Mouse (Mus musculus) urinary bladder, adult 18-20 months (tissue): Measurements from ENCODE around the gene Gm28051.

ENCODE experiments used
- DNase-seq, 2 experiments: peaks; one replicate each; pipeline ENCODE4 v3.0.0; 2022; ENCODE audit warnings: low spot score in 2 of 2, mixed read lengths in 2 of 2

Gene Gm28051

DNA sequence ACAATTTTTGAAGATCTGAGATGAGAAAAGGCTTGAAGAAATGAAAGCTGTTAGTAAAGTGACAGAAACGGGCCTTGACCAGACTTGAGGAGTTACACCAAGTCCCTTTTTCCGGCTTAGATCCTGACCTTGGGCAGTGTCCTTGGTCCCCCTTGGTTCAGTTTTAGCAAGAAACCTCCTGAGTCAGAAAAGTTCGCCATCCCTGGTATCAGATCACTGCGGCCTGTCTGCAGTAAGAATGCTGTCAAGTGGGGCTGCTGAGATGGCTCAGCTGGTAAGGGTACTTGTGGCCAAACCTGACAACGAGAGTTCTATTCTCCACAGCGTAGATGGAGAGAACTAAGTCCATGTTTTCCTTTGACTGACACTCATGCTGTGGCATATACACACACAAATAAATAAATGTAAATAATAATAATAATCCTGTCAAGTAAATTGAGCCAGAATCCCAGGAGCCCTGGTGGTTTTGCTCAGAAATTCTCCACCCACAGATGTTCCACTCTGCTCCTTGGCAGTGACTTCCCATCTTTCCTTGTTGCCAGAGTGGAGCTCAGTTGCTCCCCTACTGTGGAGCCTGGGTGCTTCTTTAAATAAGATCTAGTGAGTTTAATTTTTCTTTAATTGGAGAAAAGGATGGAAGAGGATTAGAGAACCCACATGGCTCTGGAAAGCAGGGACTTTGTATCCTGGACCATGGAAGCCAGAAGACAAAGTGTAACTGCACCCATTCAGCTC, 51.5 kb downstream of the Gm28051 start:
- DNase-seq = no peak

- peak; percentile 66 to 75 for DNase-seq
Measured at GRCm38 (mm10) chr12:102705216-102705871, 52.2 kb downstream of the Gm28051 start.

GRCm38 (mm10) chr12:102704457-102705198, 52.9 kb downstream of the Gm28051 start, which contains the start of gene Itpk1:
TSS of gene Itpk1 (minus strand) at chr12:102704930.
- DNase-seq = peak; percentile 37 to 42

GRCm38 (mm10) chr12:102703921-102704408, 53.6 kb downstream of the Gm28051 start:
- DNase-seq = no peak

GRCm38 (mm10) chr12:102703441-102703840, 54.1 kb downstream of the Gm28051 start:
- DNase-seq = no peak

DNA sequence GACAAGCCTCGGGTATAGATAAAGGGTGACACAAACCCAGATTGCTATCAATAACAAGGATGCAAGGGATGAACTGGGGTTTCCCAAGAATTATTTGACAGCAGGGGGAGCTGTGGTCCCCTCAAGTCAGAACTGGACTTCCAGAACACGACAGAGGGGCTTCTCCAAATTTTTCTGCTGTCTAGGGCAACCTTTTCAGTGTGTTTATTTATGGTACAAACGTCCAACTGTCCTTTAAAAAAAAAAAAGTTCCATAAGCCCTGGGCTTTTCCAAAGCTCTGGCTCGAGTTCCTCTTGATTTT, 54.5 kb downstream of the Gm28051 start:
- DNase-seq = no peak

DNA sequence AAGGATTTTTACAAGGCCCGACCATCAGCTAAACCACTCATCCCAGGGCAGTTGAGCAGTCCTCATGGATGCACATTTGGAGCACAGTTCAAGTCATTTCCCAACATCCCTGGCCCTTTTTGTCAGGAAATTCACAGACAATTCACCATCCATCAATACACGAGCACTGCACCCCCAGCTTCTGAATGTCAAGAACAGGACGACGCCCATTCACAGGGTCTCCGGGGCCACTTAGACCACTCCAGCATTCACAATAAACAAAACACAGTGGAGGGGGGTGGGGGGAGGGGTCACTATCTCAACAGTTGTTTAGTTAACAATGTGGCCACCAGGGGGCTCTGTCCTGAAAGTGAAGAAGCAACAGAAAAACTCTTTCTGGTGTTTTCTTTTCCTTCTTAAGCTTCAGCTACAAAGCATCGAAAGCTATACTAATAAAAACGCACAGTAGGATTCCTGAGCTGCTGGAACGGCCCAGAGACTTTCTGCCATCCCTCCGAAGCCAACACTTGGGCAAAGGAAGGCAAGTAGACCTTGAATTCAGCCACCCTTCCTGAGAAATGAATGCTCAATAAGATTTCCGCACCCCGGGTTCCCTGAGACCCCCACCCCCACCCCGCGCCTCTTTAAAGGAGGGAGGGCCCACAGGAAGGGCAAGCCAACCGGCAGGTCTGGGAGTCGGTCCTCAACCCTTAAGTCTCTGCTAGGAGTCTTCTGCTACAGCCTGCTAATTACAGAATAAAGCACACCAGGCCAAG, 55.0 kb downstream of the Gm28051 start:
- peak in 1 of 2 experiments; percentile 45 for DNase-seq

- DNase-seq = no peak
Measured at GRCm38 (mm10) chr12:102701691-102702207, 55.8 kb downstream of the Gm28051 start.

GRCm38 (mm10) chr12:102700453-102700852, 57.1 kb downstream of the Gm28051 start:
- DNase-seq = no peak

GRCm38 (mm10) chr12:102699156-102699555, 58.4 kb downstream of the Gm28051 start:
- no peak for DNase-seq

DNA sequence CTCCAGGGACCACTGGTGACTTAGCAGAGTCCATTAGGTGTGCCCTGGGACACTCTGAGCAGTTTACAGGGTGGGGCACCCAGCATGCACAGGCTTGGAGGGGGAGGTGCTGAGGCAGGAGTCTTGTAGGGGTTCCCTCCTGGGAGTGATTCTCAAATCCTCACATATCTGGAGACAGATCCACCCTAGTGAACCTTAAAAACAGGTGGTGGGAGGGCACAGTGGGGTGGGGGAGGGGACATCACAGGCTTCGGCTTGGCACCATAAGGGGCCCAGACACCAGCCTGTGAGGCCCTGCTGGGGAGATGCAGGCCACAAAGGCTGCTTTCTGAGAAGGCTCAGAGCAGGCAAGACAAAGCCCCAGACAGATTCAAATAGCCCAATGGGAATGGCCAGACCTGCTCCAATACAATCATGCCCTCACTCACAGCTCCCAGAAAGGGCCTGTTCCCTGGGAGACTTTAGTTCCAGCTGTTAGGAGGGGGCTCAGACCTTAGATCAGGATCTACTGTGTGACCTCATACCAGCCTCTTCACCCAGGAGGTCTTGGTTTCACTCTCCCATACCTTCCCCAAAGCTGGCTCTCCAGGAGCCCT, 59.4 kb downstream of the Gm28051 start:
- DNase-seq = no peak

DNA sequence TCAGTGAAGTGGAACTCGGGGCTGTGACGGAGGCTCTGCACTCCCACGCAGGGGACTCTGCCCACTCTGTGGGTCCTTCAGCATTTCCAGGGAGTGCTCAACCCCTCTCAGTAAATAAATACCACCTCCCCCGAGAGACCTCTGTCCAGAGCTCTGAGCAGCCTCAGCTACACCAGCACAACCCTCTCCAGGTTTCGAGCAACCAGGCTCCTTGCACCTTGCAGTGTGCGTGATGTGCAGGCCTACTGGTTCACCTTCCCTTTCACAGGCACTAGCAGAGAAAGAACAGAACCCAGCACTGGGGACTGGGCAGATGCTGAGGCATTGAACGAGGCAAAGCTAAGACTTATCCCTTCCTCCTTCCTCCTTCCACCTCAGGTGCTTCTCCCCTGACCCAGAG, 60.2 kb downstream of the Gm28051 start:
- DNase-seq = no peak

DNA sequence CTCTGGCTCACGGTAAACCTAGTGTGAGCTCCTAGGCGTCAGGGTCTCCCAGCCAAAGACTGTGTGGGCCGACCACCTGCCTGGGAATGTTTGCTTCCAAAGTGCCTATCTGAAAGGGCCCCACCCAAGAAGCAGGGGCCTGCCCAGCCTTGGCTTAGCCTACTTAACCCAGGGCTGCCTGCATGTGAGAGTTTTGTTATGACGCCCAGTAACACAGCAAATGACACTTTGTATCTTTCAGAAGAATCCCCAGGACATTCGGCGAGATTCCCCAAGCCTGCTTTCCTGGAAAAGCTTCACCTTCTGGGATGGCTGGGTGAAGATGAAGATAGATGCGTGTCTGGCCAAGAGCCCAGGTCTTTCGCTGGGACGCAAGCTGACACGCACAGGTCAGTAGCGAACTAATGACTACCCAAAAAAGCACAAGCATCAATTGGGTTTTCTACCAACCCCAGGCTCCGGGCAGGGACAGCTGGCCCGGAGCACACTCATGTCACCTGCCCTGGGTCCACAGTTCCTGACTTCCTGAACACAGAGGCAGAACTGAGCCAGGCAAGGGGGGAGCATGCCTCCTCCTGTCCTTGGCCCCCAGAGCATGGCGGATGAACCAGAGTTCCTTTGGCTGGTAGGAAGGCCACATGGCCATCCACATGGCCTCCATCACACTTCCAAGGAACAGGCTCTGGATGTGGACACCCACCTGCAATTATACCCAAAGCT, 60.8 kb downstream of the Gm28051 start:
- no peak for DNase-seq

- no peak for DNase-seq
Measured at GRCm38 (mm10) chr12:102695369-102696239, 62.0 kb downstream of the Gm28051 start.

DNA sequence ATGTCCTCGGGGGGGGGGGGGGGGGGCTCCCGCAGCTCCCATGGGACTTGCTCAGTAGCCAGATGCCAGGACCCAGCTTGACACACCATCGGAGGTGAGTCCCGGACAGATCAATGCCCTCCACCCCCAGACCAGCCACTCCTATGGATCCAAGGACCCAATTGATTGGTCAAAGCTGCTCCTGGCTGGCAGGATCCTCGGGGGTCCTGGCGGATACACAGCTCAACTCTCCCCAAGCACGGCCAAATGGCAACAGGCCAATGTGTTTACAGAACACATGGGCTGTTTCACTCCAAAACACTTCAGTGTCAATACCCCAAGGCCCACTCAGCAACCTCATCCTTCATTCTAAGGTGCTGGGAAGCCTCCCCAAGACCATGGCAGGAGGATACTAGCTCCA, 65.8 kb downstream of the Gm28051 start:
- DNase-seq = no peak

DNA sequence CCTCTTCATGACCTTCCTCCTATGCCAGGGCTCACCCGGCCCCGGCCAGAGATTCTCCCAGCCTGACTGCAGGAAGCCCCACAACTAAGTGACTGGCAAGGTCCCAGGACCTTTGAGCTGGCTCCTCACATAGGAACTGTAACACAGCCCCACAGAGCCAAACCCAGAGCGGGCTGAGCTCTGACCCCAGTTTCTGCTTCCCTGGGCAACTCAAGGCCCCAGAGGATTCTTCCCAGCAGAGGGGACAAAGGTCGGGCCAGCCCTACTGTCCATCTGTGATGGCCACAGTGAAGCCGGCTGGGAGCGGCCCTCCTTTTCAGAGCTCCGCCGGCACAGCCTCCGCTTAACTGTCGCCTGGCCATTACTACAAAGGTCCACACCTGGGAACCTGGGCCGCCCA, 66.4 kb downstream of the Gm28051 start:
- no peak for DNase-seq

- DNase-seq = no peak
Measured at GRCm38 (mm10) chr12:102689773-102690563, 67.6 kb downstream of the Gm28051 start.

- no peak for DNase-seq
Measured at GRCm38 (mm10) chr12:102686321-102686720, 71.2 kb downstream of the Gm28051 start.

DNA sequence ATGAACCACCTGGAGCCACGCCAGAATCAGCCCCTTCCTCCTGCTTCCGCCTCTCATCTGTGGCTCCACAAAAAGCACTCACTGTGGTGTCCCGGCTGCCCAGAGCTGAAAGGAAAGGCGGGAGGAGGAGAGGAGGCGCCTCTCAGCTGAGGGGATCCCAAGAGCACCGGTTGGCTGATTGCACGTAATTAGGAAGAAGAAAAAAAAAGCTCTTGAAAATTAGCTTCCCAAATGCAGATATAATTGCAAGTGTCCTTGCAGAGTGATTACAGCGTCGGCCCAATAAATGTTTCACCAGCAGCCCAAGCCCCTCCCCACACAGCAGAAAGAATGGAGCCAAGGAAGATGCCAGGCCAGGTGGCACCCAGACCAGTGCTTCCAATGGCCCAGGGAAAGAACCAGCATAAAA, 72.0 kb downstream of the Gm28051 start:
- DNase-seq = no peak
